Mouse (Mus musculus): Measurements from ENCODE around the gene Cby1. TPM values are rescaled to one million over a fixed set of nuclear protein-coding genes. Genes with fewer than 3 reads are reported as not detected.
"Not testable (repeated sequence)": the region's sequence is repeated elsewhere in the genome, so short reads cannot be mapped to it uniquely, and the experiment has no call there.

The Cby1 gene
- polyA plus RNA-seq, 1 experiment from 2014 or later, result 84.2 TPM

DNA sequence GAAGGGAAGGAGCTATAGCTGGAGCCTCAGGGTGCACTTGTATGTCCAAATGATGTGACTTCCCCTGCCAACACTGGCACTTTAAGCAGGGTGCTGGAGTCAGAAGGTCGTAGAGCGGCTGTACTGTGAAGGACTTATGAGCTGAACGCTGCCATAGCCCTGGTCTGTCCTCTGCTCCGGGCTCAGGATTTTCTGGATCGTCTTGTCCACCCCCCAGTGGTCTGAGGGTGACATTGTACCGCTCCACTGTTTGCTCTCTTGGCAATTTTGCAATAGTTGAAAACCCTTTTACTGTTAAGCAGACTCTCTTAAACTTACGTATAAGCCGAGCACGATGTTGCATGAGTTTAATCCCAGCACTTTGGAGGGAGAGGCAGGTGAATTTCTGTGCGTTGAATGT, 10.2 kb downstream of the Cby1 start:
- Histone ChIP-seq H3K9ac (replicated peaks; ENCODE audit: low read length) (no peak overlapping the region), H3K27ac (replicated peaks; ENCODE audit: low read depth, low read length) (no peak overlapping the region), H3K4me2 (ENCODE audit: low read length) (no peak overlapping the region), H3K9me3 (ENCODE audit: control insufficient read depth, low read length) (no peaks in the 10 kb centered on the region), H3K36me3 (ENCODE audit: control insufficient read depth, insufficient read depth, low read length) (peaks cover 48% of the 10 kb centered on the region), H3K4me3 (replicated peaks; ENCODE audit: low read depth, low read length) (no peak overlapping the region), H3K4me1 (ENCODE audit: control insufficient read depth, insufficient read depth, low read length) (peaks cover 3% of the 10 kb centered on the region; the same call in 1 of the 2 replicates), H3K27me3 (ENCODE audit: control insufficient read depth, insufficient read depth, low read length) (no peaks in the 10 kb centered on the region)
- DNase-seq (peak; percentile 15), ATAC-seq (ENCODE audit: low FRiP score, low TSS enrichment) (no peak)
- WGBS, result 72% methylated on average over 10 of the region's 10 CpGs

DNA sequence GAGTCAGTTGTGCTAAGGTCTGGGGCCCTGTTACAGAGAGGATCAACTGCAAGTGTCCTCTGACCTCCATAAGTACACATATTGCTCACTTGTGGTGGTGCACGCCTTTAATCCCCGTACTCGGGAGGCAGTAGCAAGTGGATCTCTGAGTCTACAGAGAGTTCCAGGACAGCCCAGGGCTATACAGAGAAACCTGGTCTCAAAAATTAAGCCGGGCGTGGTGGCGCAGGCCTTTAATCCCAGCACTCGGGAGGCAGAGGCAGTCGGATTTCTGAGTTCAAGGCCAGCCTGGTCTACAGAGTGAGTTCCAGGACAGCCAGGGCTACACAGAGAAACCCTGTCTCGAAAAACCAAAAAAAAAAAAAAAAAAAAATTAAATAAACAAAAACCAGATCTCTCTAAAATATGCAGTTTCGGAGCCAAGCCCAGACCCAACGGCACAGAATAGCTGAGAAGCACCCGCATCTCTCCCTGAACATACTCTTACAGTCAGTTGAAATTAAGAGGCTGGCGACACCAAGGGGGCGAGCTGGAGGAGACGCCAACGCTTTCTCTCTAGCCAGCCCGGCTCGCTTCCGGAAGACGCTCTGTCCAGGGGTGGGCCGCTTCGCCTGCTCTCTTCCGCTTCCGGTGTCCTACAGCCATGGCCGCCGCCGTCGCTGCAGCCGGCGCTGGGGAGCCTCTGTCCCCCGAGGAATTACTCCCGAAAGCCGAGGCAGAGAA, 11.4 kb downstream of the Cby1 start, which contains the start of gene Tomm22:
TSS of gene Tomm22 (plus strand) at position 613 of the 723 bp plus-strand sequence.
- WGBS, result 18% methylated on average over 33 of the region's 33 CpGs
- Histone ChIP-seq H3K9me3 (ENCODE audit: control insufficient read depth, low read length) (no peaks in the 10 kb centered on the region), H3K4me3 (replicated peaks; ENCODE audit: low read depth, low read length) (peak within 1 kb of the TSS; percentile 80), H3K27me3 (ENCODE audit: control insufficient read depth, insufficient read depth, low read length) (no peaks in the 10 kb centered on the region), H3K27ac (replicated peaks; ENCODE audit: low read depth, low read length) (0 out of 2 replicates have a peak within 1 kb of the TSS, but pooled peaks have one; percentile 41), H3K4me1 (ENCODE audit: control insufficient read depth, insufficient read depth, low read length) (peaks cover 3% of the 10 kb centered on the region; the same call in 1 of the 2 replicates), H3K36me3 (ENCODE audit: control insufficient read depth, insufficient read depth, low read length) (peaks cover 57% of the 10 kb centered on the region), H3K4me2 (ENCODE audit: low read length) (peak within 1 kb of the TSS; percentile 69), H3K9ac (replicated peaks; ENCODE audit: low read length) (peak within 1 kb of the TSS; percentile 75)
- DNase-seq (peak; percentile 96), ATAC-seq (ENCODE audit: low FRiP score, low TSS enrichment) (peak; percentile 92)

GRCm38 (mm10) chr15:79670972-79671299, 11.9 kb downstream of the Cby1 start:
- Histone ChIP-seq H3K4me3 (replicated peaks; ENCODE audit: low read depth, low read length) (peak overlapping the region; percentile 80), H3K4me1 (ENCODE audit: control insufficient read depth, insufficient read depth, low read length) (peaks cover 3% of the 10 kb centered on the region; the same call in 1 of the 2 replicates), H3K4me2 (ENCODE audit: low read length) (peak overlapping the region; percentile 69), H3K27ac (replicated peaks; ENCODE audit: low read depth, low read length) (0 out of 2 replicates have a peak overlapping the region, but pooled peaks have one; percentile 41), H3K27me3 (ENCODE audit: control insufficient read depth, insufficient read depth, low read length) (no peaks in the 10 kb centered on the region), H3K9ac (replicated peaks; ENCODE audit: low read length) (peak overlapping the region; percentile 75), H3K36me3 (ENCODE audit: control insufficient read depth, insufficient read depth, low read length) (peaks cover 55% of the 10 kb centered on the region), H3K9me3 (ENCODE audit: control insufficient read depth, low read length) (no peaks in the 10 kb centered on the region)
- DNase-seq, result no peak
- peak; percentile 34; the same call in 1 of the 2 replicates for ATAC-seq (ENCODE audit: low FRiP score, low TSS enrichment)
- under 1% methylated on average over 37 of the region's 37 CpGs for WGBS

GRCm38 (mm10) chr15:79671828-79672348, 12.9 kb downstream of the Cby1 start:
- not testable (repeated sequence) for H3K9ac ChIP-seq (replicated peaks; ENCODE audit: low read length); DNase-seq
- peak overlapping the region; percentile 69 for H3K4me2 ChIP-seq (ENCODE audit: low read length)

GRCm38 (mm10) chr15:79677936-79678335, 18.9 kb downstream of the Cby1 start:
- no peak overlapping the region for H3K9ac ChIP-seq (replicated peaks; ENCODE audit: low read length)
- H3K4me1 ChIP-seq (ENCODE audit: control insufficient read depth, insufficient read depth, low read length), result peaks cover 7% of the 10 kb centered on the region
- no peaks in the 10 kb centered on the region for H3K27me3 ChIP-seq (ENCODE audit: control insufficient read depth, insufficient read depth, low read length)
- no peak for DNase-seq
- peaks cover 37% of the 10 kb centered on the region for H3K36me3 ChIP-seq (ENCODE audit: control insufficient read depth, insufficient read depth, low read length)
- ATAC-seq (ENCODE audit: low FRiP score, low TSS enrichment), result no peak
- H3K9me3 ChIP-seq (ENCODE audit: control insufficient read depth, low read length), result no peaks in the 10 kb centered on the region
- no peak overlapping the region for H3K27ac ChIP-seq (replicated peaks; ENCODE audit: low read depth, low read length)
- H3K4me3 ChIP-seq (replicated peaks; ENCODE audit: low read depth, low read length), result no peak overlapping the region
- H3K4me2 ChIP-seq (ENCODE audit: low read length), result no peak overlapping the region
- WGBS, result 94% methylated on average over 2 of the region's 2 CpGs

More at GRCm38 (mm10) chr15:79671828-79672348, 12.9 kb downstream of the Cby1 start:
- WGBS, result 88% methylated on average over 11 of the region's 11 CpGs
- H3K27me3 ChIP-seq (ENCODE audit: control insufficient read depth, insufficient read depth, low read length); H3K27ac ChIP-seq (replicated peaks; ENCODE audit: low read depth, low read length); ATAC-seq (ENCODE audit: low FRiP score, low TSS enrichment); H3K4me1 ChIP-seq (ENCODE audit: control insufficient read depth, insufficient read depth, low read length); H3K4me3 ChIP-seq (replicated peaks; ENCODE audit: low read depth, low read length); H3K9me3 ChIP-seq (ENCODE audit: control insufficient read depth, low read length): not testable (repeated sequence)
- peaks cover 53% of the 10 kb centered on the region for H3K36me3 ChIP-seq (ENCODE audit: control insufficient read depth, insufficient read depth, low read length)

- H3K4me1 ChIP-seq (ENCODE audit: control insufficient read depth, insufficient read depth, low read length), result peaks cover 43% of the 10 kb centered on the region
- no peak overlapping the region for H3K27ac ChIP-seq (replicated peaks; ENCODE audit: low read depth, low read length)
- H3K4me2 ChIP-seq (ENCODE audit: low read length), result no peak overlapping the region
- DNase-seq, result no peak
- peaks cover under 1% of the 10 kb centered on the region for H3K36me3 ChIP-seq (ENCODE audit: control insufficient read depth, insufficient read depth, low read length)
- H3K27me3 ChIP-seq (ENCODE audit: control insufficient read depth, insufficient read depth, low read length), result no peaks in the 10 kb centered on the region
- no peaks in the 10 kb centered on the region for H3K9me3 ChIP-seq (ENCODE audit: control insufficient read depth, low read length)
- H3K9ac ChIP-seq (replicated peaks; ENCODE audit: low read length), result no peak overlapping the region
- ATAC-seq (ENCODE audit: low FRiP score, low TSS enrichment), result no peak
- WGBS, result 90% methylated on average over 4 of the region's 4 CpGs
- no peak overlapping the region for H3K4me3 ChIP-seq (replicated peaks; ENCODE audit: low read depth, low read length)
Observed at GRCm38 (mm10) chr15:79681973-79682372, 23.0 kb downstream of the Cby1 start.

GRCm38 (mm10) chr15:79683146-79683545, 24.1 kb downstream of the Cby1 start:
- Histone ChIP-seq H3K9me3 (ENCODE audit: control insufficient read depth, low read length) (no peaks in the 10 kb centered on the region), H3K4me2 (ENCODE audit: low read length) (peak overlapping the region; percentile 86), H3K27ac (replicated peaks; ENCODE audit: low read depth, low read length) (no peak overlapping the region), H3K4me1 (ENCODE audit: control insufficient read depth, insufficient read depth, low read length) (peaks cover 43% of the 10 kb centered on the region), H3K27me3 (ENCODE audit: control insufficient read depth, insufficient read depth, low read length) (no peaks in the 10 kb centered on the region), H3K36me3 (ENCODE audit: control insufficient read depth, insufficient read depth, low read length) (no peaks in the 10 kb centered on the region), H3K4me3 (replicated peaks; ENCODE audit: low read depth, low read length) (no peak overlapping the region), H3K9ac (replicated peaks; ENCODE audit: low read length) (0 out of 2 replicates have a peak overlapping the region, but pooled peaks have one; percentile 16)
- DNase-seq, result no peak
- no peak for ATAC-seq (ENCODE audit: low FRiP score, low TSS enrichment)
- WGBS, result 91% methylated on average over 6 of the region's 6 CpGs

DNA sequence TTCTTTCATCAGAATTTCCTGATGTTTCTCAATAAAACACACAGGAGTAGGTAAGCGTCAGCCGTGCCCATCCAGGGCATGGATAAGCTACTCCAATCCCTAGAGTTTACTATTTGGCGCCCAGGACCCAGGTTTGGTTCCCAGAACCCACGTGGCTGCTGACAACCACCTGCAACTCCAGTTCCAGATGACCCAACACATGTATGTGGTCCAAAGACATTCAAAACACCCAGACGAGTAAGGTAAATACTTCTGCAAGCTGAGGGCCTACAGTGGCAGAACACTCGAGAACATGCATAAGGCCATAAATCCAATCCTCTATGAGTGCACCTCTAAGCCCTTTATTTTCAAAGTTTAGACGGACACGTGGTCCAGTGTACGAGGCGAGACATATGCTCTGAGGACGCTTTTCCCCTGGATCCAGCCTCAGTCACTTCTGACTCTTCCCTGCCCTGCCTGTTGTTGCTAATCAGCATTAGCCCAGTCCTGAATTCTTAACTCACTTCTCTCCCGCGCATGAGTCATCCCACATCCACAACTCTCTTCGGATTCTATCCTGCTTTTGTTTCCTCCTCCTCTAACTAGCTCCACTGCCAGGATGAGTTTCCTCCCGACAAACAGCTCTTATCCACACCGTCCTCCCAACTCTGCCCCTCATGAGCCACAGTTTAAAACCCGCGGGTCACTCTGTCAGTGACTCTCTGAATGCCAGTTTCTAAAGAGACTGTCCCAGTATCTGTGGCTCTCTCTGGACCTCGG, 24.9 kb downstream of the Cby1 start:
- no peak overlapping the region for H3K27ac ChIP-seq (replicated peaks; ENCODE audit: low read depth, low read length)
- no peak overlapping the region for H3K4me3 ChIP-seq (replicated peaks; ENCODE audit: low read depth, low read length)
- peak overlapping the region; percentile 86 for H3K4me2 ChIP-seq (ENCODE audit: low read length)
- ATAC-seq (ENCODE audit: low FRiP score, low TSS enrichment) (no peak), DNase-seq (no peak)
- no peaks in the 10 kb centered on the region for H3K9me3 ChIP-seq (ENCODE audit: control insufficient read depth, low read length)
- no peaks in the 10 kb centered on the region for H3K36me3 ChIP-seq (ENCODE audit: control insufficient read depth, insufficient read depth, low read length)
- peak overlapping the region; percentile 90; the same call in 1 of the 2 replicates for H3K9ac ChIP-seq (replicated peaks; ENCODE audit: low read length)
- H3K4me1 ChIP-seq (ENCODE audit: control insufficient read depth, insufficient read depth, low read length), result peaks cover 43% of the 10 kb centered on the region
- 82% methylated on average over 19 of the region's 19 CpGs for WGBS
- no peaks in the 10 kb centered on the region for H3K27me3 ChIP-seq (ENCODE audit: control insufficient read depth, insufficient read depth, low read length)
